Mouse (Mus musculus): ENCODE results near the gene Atp6ap2.
"Not testable (repeated sequence)": the region's sequence is repeated elsewhere in the genome, so short reads cannot be mapped to it uniquely, and the experiment has no call there.

The Atp6ap2 gene

DNA sequence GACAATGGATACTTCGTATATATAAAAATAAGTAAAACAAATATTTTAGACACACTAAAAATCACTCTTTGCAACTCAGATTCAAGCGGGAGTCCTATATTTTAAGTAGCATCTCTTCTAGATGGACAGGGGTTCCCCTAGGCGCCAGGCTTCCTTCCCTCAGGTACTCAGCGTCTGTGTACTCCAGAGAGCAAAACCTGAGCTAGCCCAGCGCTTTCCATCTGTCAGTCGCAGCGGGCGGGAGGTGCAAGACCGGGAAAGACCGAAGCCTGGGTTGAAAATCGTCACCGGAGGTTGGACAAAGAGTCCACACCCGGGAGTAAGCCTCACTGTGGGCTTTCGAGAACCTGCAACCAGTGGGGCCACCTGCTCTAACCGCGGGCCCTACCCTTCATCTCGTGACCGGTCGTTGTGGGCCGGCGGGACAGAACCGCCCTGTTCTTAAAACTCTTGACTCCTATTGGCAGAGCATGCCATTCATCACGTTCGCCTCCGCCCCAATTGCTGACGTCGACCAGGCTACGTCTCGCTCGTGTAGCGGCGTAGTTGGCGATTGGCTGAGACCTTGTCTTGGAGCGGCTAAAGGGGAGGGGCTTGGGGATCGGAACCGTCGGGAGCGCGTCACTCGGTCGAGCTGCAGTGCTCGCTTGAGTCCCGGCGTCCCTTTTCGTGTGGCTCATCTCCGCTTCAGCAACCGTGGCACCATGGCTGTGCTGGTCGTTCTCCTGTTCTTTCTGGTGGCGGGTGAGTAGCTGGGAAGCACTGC, at the start of gene Atp6ap2:
Gene Atp6ap2 (plus strand): TSS at position 610 of the 766 bp plus-strand sequence.
- peak; percentile 92 for DNase-seq (ENCODE audit: low spot score)

DNA sequence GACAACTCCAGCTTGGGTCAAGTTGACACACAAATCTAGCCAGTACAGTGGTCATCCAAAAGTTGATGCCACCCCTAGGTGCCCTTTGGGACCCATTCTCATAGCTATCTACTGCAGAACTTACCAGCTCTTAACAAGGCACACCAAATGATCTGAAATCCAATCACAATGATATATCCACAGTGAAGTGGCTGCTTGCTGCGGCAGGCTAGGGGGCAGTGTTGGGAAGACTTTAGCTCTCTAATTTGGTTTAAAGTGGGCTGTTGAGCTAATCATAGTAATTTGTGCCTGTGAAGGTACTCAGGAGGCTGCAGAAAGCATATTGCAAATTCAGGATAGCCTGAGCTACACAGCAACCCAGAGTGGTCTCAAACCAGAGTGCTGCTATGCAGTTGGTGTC, 43.2 kb upstream of the Atp6ap2 start:
- no peak for DNase-seq (ENCODE audit: low spot score)

DNA sequence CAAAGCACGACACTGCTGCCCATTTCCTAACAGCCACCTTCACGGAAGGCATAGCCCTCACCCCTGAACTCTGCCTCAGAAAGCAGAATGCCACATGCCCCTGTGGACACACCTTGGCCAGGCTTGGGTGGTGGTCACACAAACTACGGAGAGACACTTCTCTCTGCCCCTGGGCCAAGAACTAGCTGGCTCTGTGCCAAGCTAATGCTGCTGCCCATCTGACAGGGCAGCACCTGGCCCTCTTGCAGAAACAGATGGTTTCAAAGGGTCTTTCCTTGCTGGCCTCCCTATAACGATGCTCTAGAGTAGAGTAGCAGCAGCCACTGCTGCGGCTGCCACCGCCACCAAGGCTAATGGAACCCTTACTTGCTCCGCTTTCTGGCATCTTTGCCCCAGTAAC, 30.5 kb upstream of the Atp6ap2 start:
- DNase-seq (ENCODE audit: low spot score): no peak

DNA sequence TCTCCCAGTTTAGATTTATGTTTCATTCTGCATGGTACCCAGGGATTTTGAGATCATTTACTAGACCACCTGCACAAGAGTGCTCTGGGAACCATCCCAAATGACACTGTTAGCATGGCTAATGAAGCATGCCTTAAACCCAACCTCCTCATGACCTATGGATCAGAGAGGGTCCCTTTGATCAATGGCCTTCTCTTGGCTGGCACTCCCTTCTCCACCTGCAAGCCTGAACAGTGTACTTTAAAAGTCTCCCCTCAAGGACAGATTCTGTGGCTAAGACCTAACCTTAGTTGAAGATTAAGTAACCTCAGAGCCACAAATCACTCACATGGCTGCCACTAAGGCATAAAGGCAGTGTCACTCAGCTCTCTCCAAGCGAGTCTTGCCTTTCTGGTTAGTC, 16.2 kb upstream of the Atp6ap2 start:
- DNase-seq (ENCODE audit: low spot score): no peak

DNA sequence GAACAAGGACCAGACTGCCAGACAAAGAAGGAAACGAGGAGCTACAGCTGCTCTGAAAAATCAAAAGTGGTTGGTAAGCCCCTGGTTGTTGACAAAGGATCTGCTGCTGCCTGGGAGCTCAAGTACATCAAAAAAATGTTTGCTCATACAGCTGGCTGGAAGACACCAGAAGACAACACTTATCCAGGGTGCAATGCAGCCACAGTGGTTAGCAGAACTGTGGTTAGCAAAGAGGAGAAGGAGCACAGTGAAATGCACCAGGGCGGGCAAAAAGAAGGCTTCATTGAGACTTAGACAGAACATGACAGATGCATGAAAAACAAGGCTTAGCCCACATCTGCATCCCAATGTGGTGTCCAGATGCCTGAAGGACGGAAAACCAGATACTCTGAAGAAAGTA, 9.7 kb upstream of the Atp6ap2 start:
- DNase-seq (ENCODE audit: low spot score): no peak

DNA sequence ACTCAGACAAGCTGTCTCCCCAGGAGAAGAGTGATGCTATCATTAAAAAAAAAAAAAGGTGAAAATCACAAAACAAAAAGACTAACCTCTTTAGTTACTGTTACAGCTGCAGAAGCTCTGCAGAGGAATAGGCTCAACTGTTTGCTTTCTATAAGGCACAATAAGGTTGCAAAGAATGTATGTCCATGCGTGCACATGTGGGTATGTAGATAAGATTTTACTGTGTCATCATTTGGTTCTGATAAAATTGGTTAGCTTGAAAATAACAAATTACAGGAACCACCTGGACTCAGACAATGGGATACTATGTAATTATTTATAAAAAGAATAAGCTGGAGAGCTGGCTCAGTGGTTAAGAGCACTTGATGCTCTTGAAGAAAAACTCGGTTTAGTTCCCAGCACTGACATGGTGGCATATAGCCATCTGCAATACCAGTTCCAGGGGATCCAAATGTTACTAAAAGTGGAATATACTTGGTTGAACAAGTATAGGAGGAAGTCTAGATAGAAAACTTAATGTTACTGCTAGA, 9.2 kb upstream of the Atp6ap2 start:
- DNase-seq (ENCODE audit: low spot score): no peak

DNA sequence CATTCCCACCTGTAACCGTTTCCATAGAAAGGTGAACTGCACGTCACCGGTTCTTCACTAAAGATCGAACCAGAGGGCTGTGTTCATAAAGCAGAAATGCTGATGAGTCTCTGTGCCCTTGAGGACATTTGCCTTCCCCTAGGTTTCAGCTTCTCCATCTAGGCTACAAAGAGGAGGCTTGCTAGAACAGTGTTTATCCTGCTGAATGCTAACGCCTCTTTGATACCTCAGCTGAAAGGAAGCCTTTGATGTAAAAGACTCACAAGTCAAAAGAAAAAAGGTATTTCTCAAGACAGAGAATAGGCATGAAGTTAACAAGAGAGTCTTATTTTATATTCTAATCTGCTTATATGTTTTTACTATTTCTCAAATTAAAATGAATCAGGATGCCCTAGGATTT, 4.3 kb upstream of the Atp6ap2 start:
- DNase-seq (ENCODE audit: low spot score): no peak

DNA sequence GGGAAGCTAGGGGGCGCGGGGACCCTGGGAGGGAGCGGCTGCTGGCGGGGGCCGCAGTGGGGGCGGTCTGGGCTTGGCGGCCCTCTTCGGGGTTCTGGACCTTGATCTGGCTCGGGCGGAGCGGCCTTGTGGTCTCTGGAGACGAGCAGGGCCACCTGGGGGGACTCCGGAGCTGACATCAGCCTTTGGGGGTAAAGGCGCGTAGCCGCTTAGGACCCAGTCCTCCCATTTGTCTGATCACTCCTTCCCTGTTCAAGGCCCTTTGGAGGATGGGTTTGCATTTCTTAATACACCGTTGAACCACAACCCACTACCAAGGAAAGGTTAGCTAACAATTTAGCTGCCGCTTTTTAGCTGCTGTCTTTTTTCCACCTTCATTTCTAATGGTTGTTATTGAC, 356 bp downstream of the Atp6ap2 start:
- no peak for DNase-seq (ENCODE audit: low spot score)

DNA sequence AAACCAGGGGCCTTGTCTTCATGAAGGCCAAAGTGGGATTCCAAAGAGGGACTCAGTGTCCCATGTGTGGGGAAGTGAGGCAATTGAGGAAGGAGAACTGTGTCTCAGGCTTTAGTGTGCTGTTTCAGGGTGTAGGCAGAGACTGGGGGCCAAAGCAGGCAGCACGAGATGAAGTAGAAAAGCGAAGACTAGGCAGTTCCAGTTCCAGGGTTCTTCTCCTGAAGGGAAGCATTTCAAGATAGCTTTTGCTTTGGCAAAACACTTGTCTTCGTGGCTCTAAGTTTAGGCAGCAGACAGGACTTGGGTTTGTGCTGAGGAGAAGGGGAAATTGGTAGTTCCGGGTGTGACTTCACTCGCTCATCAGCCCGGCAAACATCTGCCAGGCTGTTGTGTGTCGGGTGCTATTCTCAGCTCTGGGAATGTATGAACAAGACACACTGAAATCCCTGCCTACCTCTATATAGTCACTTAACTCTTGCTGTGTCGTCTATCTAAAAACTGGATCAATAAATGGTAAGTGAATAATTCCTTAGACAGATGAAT, 3.9 kb downstream of the Atp6ap2 start:
- no peak for DNase-seq (ENCODE audit: low spot score)

DNA sequence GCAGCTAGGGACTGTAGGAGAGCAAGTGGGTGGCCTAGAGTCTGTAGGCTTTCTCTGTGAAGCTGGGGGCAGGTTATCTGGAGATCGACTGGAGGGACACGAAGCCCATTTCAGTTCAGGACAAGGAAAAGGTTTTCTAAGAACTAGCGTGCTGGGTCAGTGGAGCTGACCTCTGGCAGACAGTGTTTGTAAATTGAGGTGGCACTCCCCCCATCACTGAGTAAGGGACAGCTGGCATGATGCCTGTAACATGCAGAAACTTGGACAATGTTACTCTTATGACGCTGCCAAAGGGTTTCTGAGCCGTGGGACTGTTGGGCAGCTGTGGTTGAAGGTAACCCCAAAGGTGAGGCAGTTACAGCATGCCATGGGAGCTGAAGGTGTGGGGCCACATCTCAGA, 4.4 kb downstream of the Atp6ap2 start:
- peak; percentile 3 for DNase-seq (ENCODE audit: low spot score)

DNA sequence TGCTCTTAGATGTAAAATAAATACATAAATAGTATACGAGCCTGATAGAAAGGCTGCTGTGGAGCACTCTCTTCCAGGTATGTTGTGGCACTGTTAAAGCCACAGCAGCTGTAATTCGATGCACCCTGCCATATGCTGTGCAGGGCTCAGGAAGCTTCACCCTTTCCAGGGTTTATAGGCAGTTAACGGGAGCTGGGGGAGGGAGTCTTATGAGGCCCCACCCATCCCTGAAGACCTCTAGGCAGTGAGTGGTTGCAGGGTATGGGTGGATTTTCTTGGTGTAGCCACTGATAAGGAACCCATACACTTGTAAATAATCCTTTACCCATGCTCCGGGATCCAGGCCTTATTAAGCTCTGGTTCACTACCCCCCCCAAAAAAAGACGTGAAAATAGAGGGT, 6.2 kb downstream of the Atp6ap2 start:
- DNase-seq (ENCODE audit: low spot score): no peak

DNA sequence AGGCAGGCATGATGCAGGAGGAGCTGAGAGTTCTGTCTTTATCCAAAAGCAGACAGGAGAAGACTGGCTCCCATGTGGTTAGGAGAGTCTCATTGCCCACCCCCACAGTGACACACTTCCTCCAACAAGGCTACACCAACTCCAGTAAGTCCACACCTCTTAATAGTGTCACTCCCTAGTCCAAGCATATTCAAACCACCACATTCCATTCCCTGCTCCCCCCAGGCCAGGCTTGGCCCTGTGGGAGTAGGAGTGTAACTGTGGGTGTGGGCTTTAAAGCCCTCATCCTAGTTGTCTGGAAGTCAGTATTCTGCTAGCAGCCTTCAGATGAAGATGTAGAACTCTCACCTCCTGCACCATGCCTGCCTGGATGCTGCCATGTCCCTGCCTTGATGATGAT, 22.9 kb downstream of the Atp6ap2 start:
- not testable (repeated sequence) for DNase-seq (ENCODE audit: low spot score)

DNA sequence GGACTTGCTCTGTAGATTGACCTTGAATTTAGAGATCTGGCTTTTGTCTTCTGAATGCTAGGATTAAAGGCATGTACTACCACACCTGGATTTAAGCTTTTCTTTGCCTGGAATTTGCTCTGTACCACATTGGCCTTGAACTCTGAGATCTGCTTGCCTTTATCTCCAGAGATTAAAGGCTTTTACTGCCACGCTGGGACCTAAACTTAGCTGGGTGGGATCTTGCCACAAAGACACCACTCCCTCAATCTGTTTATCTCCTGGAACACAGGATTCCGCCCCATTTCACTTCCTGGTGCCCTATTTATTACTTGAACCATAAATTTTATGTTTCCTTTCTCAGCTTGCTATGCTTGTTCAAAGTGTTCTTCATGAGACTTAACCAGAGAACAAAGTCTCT, 23.6 kb downstream of the Atp6ap2 start:
- no peak for DNase-seq (ENCODE audit: low spot score)

DNA sequence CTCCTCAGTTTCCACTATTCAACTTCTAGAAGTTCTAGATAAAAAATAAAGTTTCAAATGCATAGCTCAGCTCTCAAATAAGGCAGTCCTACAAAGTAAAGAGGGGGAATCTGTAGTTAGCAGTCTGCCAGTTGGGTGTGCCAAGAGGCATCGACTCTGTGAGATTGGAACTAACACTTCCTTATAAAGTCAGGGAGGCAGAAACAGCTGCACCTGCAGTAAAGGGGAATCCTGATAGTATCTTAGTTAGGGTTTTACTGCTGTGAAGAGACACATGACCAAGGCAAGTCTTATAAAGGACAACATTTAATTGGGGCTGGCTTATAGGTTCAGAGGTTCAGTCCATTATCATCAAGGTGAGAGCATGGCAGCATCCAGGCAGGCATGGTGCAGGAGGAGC, 24.8 kb downstream of the Atp6ap2 start:
- not testable (repeated sequence) for DNase-seq (ENCODE audit: low spot score)

DNA sequence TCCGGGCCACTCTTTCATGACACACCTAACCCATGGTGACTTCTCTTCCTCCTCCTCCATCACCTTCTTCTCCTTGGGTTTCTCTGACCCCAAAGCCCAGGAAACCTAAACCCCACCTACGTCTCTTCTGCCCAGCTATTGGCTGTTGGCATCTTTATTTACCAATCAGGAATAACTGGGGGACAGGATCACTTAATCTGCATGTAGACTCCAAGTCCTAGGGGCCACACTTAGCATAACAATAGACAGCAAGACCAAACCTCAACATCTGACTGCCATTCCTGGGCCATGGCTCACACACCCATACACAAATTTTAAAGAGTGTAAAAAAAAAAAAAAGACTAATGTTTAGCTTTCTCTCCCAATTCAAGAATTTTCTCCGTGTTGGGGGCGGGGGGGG, 37.5 kb downstream of the Atp6ap2 start:
- no peak for DNase-seq (ENCODE audit: low spot score)

DNA sequence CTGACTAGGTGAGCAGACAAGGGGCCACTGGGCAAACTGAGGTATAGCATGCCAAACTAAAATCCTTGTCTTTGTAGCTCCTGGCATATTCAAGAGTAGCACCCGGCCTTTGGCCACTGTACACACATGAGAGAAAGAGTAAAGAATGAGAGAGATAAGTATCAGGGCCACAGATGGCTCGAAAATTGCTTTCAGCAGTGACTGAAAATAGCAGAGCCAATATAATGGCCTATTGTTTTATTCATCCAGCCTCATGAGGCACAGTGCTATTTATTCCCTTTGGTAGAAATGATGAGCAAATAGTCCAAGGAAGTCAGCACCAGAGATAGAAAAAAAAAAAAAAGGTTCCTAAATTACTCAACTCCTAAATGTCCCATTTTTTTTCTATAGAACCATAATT, 57.4 kb downstream of the Atp6ap2 start:
- no peak for DNase-seq (ENCODE audit: low spot score)

DNA sequence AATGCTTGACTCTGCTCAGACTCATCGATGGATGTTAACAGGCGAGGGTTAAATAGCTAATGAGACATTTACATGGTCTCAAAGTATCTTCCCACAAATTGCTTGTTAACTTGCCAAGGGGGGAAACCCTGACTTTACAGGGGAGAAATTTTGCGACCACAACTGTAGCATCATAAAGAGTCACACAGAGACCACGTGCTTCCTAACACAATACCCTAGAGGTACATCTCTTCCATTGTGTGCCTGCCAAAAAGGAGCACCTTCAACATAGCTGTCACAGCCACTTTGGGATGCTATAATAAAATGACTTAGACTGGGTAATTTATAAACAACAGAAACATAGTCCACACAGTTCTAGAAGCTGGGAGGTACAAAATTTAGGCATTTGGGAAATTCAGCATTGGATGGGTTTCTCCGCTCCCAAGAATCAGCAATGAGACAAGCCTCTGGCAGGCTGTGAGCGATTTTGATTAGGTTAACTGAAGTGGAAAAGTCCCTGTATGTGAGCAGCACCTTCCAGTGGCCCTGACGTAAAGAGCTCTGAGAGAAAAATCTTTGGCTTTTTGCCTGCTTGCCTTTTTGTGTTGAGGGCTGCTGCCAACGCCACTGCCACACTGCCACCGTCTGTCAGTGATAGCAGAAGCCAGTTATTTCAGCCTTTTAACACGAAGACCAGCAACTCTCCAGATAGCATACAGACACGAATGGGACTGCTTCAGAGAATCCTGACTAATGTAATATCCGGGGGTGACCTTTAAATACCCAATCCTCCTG, 58.1 kb downstream of the Atp6ap2 start:
- no peak for DNase-seq (ENCODE audit: low spot score)

DNA sequence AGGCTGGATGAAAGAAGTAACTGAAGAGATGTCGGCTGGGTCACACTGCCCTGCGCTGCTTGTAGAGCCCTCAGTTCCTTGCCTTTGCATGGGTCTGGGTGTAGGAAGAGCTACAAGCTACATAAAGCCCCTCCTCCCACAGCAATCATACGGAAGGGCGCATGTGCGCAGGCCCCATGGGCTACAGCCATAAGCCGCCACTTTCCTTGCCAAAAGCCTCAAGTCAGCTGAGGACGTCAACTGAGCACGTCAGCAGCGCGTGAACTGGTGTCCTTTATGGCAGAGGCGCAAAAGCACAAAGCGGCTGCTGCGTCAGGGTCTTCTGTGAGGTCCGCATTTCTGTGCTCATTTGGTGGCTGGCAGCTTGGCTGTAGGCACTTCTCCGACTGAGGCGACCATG, 64.3 kb downstream of the Atp6ap2 start:
- no peak for DNase-seq (ENCODE audit: low spot score)

DNA sequence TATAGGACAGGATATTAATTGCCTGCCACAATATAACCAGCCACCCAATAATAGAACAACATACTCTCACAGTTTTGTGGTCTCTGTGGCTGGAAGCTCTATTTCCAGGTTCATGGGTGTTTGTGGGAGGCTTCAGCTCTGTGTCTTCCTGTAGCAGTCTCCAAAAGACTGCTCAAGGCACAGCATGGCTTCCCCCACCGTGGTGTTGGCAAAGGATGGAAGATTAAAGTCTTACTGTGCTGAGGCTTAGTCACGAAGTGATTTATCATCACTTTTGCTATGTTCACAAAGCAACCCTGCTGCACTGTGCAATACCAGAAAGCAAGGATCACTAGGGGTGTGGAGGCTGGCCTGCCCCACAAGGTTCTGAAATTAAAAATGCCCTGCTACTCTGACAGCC, 66.3 kb downstream of the Atp6ap2 start:
- DNase-seq (ENCODE audit: low spot score): no peak

All from urinary bladder, postnatal 14 days (tissue).